In genomic region chr5:136594896-136595540, GRCm38 (mm10) we compare ENCODE assay signal across 13 mouse cellular contexts. TPM values are rescaled to one million over a fixed set of nuclear protein-coding genes. Genes with fewer than 3 reads are reported as not detected.
DNase-seq lines count a peak whose midpoint lies in the region; ATAC-seq lines count a peak whose summit lies in the region.
"Had no signal": no experiment of that assay in that cellular context is flagged by ENCODE, and none has a peak within 500 bp of the region (broad histone marks: within the 10 kb centered on the region; RNA-seq: fewer than 3 reads in every experiment).

No protein-coding gene starts in this region.

- H3K4me2 ChIP-seq in forebrain, embryonic 14.5 days (ENCODE audit: low read length), result no peak overlapping the region
- H3K4me2 ChIP-seq in kidney, embryonic 16.5 days (replicated peaks; ENCODE audit: low read depth, low read length), result no peak overlapping the region
- H3K4me2 ChIP-seq: intestine, embryonic 15.5 days; liver, embryonic 13.5 days had no signal

- H3K27ac ChIP-seq in forebrain, embryonic 14.5 days (ENCODE audit: low read depth, low read length), result peak overlapping the region; percentile 44; the same call in 1 of the 2 replicates
- H3K27ac ChIP-seq in forebrain, embryonic 10.5 days, result no peak overlapping the region
- H3K27ac ChIP-seq in kidney, embryonic 16.5 days (ENCODE audit: low read length), result no peak overlapping the region
- H3K27ac ChIP-seq: intestine, embryonic 15.5 days; liver, embryonic 13.5 days had no signal

- peak; percentile 46 for DNase-seq in forebrain, embryonic 14.5 days (ENCODE audit: low spot score)
- no peak for DNase-seq in forebrain, embryonic 10.5 days (ENCODE audit: extremely low spot score, low spot score)
- no peak for DNase-seq in kidney, postnatal 36 days
- peak; percentile 13 to 22 for DNase-seq in spleen, postnatal 36 days (ENCODE audit: low spot score in 2 of 2)
- no peak for DNase-seq in spleen, adult 18-20 months
- peak; percentile 56 for DNase-seq in splenic B cell, adult 2 months (ENCODE audit: low read depth, low spot score)
- no peak for DNase-seq in layer of hippocampus, postnatal 25 days (ENCODE audit: extremely low spot score in 1 of 2, low spot score in 1 of 2)
- DNase-seq: cerebellum, adult 9-11 months; kidney, postnatal 25 days; liver, embryonic 13.5 days; lung, postnatal 4 days had no signal

- H3K9me3 ChIP-seq in forebrain, embryonic 14.5 days (replicated peaks; ENCODE audit: control insufficient read depth, low read length), result no peaks in the 10 kb centered on the region
- no peaks in the 10 kb centered on the region for H3K9me3 ChIP-seq in forebrain, embryonic 10.5 days
- no peaks in the 10 kb centered on the region for H3K9me3 ChIP-seq in kidney, embryonic 16.5 days (ENCODE audit: low read length)
- H3K9me3 ChIP-seq: intestine, embryonic 15.5 days; liver, embryonic 13.5 days had no signal

- H3K27me3 ChIP-seq in forebrain, embryonic 14.5 days (replicated peaks; ENCODE audit: control insufficient read depth, insufficient read depth, low read length), result no peaks in the 10 kb centered on the region
- H3K27me3 ChIP-seq in forebrain, embryonic 10.5 days (ENCODE audit: poor library complexity, severe bottlenecking), result no peaks in the 10 kb centered on the region
- no peaks in the 10 kb centered on the region for H3K27me3 ChIP-seq in kidney, embryonic 16.5 days (ENCODE audit: insufficient read depth, low read length)
- no peaks in the 10 kb centered on the region for H3K27me3 ChIP-seq in splenic B cell, adult 2 months (ENCODE audit: control insufficient read depth, insufficient read depth, low read length, poor library complexity, severe bottlenecking)
- H3K27me3 ChIP-seq: intestine, embryonic 15.5 days had no signal

- no peaks in the 10 kb centered on the region for H3K4me1 ChIP-seq in forebrain, embryonic 14.5 days (ENCODE audit: control insufficient read depth, insufficient read depth, low read length)
- no peaks in the 10 kb centered on the region for H3K4me1 ChIP-seq in forebrain, embryonic 10.5 days
- no peaks in the 10 kb centered on the region for H3K4me1 ChIP-seq in kidney, embryonic 16.5 days (ENCODE audit: insufficient read depth, low read length)
- H3K4me1 ChIP-seq: intestine, embryonic 15.5 days; liver, embryonic 13.5 days had no signal

- no peaks in the 10 kb centered on the region for H3K36me3 ChIP-seq in forebrain, embryonic 14.5 days (ENCODE audit: control insufficient read depth, insufficient read depth, low read length)
- no peaks in the 10 kb centered on the region for H3K36me3 ChIP-seq in forebrain, embryonic 10.5 days (replicated peaks)
- H3K36me3 ChIP-seq in kidney, embryonic 16.5 days (ENCODE audit: insufficient read depth, low read length), result no peaks in the 10 kb centered on the region
- H3K36me3 ChIP-seq in splenic B cell, adult 2 months (ENCODE audit: control insufficient read depth, insufficient read depth, low read length, poor library complexity, severe bottlenecking), result no peaks in the 10 kb centered on the region
- H3K36me3 ChIP-seq: intestine, embryonic 15.5 days; liver, embryonic 13.5 days had no signal

- ATAC-seq in forebrain, embryonic 14.5 days, result no peak
- ATAC-seq in kidney, embryonic 16.5 days (ENCODE audit: low FRiP score, low TSS enrichment), result no peak
- ATAC-seq: intestine, embryonic 15.5 days had no signal

- 68% methylated on average over 8 of the region's 8 CpGs for WGBS in forebrain, embryonic 14.5 days
- 87% methylated on average over 8 of the region's 8 CpGs for WGBS in forebrain, embryonic 10.5 days
- WGBS in kidney, embryonic 16.5 days, result 57% methylated on average over 8 of the region's 8 CpGs

- no peak overlapping the region for H3K9ac ChIP-seq in forebrain, embryonic 14.5 days (ENCODE audit: low read length)
- 0 out of 2 replicates have a peak overlapping the region, but pooled peaks have one; percentile 16 for H3K9ac ChIP-seq in kidney, embryonic 16.5 days (replicated peaks; ENCODE audit: low read length)
- H3K9ac ChIP-seq: intestine, embryonic 15.5 days; liver, embryonic 13.5 days had no signal

- H3K4me3 ChIP-seq in forebrain, embryonic 14.5 days (ENCODE audit: low read depth, low read length), result no peak overlapping the region
- no peak overlapping the region for H3K4me3 ChIP-seq in forebrain, embryonic 10.5 days
- H3K4me3 ChIP-seq in kidney, embryonic 16.5 days (ENCODE audit: low read length), result no peak overlapping the region
- H3K4me3 ChIP-seq: intestine, embryonic 15.5 days; liver, embryonic 13.5 days had no signal

RNA-seq across cellular contexts. Expression of gene Cux1, which starts 27.7 kb away (rescaled TPM):
- polyA plus RNA-seq in forebrain, embryonic 14.5 days (2014; fragmentation: Nextera tagmentation; extraction: Ambion mirVana), result 89.6 and 115 TPM in 2 replicates
- 106 and 107 TPM in 2 replicates for polyA plus RNA-seq in forebrain, embryonic 10.5 days (2016; fragmentation: Nextera tagmentation; extraction: Ambion mirVana)
- 110 and 123 TPM in 2 replicates for polyA plus RNA-seq in kidney, embryonic 16.5 days (2015; fragmentation: Nextera tagmentation; extraction: Ambion mirVana)
- 10 to 100 TPM; 36.6 to 37.1 TPM for total RNA-seq in layer of hippocampus, postnatal 25 days (2021)

Comparison
In these comparisons a context has a peak if more than half of its experiments do, and no peak if none do; other contexts are left out.
1. DNase-seq: peak in forebrain, embryonic 14.5 days (single experiment), spleen, postnatal 36 days (2 of 2) and splenic B cell, adult 2 months (single experiment); none in forebrain, embryonic 10.5 days (single experiment), kidney, postnatal 36 days (0 of 2), spleen, adult 18-20 months (0 of 2) and layer of hippocampus, postnatal 25 days (0 of 2).